Mouse (Mus musculus): ENCODE results near the gene Ppp1r9a. TPM values are rescaled to one million over a fixed set of nuclear protein-coding genes. Genes with fewer than 3 reads are reported as not detected.
A peak's percentile ranks its signal among the peaks of the same experiment; 100 is the strongest.

Gene Ppp1r9a
- total and polyA plus RNA-seq, 3 experiments: 1.0 TPM; not detected in 2

- no peak for DNase-seq (ENCODE audit: extremely low read depth)
- Histone ChIP-seq H3K4me1 (ENCODE audit: control insufficient read depth in 1 of 2, insufficient read depth in 2 of 2) (0 out of 4 replicates have a peak, but pooled peaks cover 0 to 3% of the 10 kb centered on the region in 2 experiments), H3K36me3 (replicated peaks in 1 of 2; ENCODE audit: control insufficient read depth in 1 of 2, insufficient read depth in 1 of 2, low read length in 1 of 2) (no peaks in the 10 kb centered on the region), H3K9me3 (replicated peaks; ENCODE audit: low read length) (no peaks in the 10 kb centered on the region), H3K27me3 (replicated peaks) (no peaks in the 10 kb centered on the region), H3K79me2 (replicated peaks; ENCODE audit: control insufficient read depth, extremely low read depth, insufficient read depth, poor library complexity, severe bottlenecking) (no peaks in the 10 kb centered on the region), H3K4me3 (replicated peaks in 1 of 3; ENCODE audit: low read depth in 2 of 3, low read length in 2 of 3, poor library complexity in 1 of 3) (no peak overlapping the region), H3K4me2 (ENCODE audit: insufficient read depth, low read depth, poor library complexity, severe bottlenecking) (no peak overlapping the region), H3K27ac (ENCODE audit: insufficient read depth, low read depth) (no peak overlapping the region), H3K9ac (ENCODE audit: insufficient read depth, low read depth) (no peak overlapping the region)
- TF ChIP-seq USF2 (conservative IDR thresholded peaks at IDR 0.05; ENCODE audit: low read depth, low read length) (no peak), E2F4 (IDR thresholded peaks at IDR 0.05; ENCODE audit: insufficient replicate concordance, low read depth, low read length) (no peak), CHD2 (IDR thresholded peaks at IDR 0.05; ENCODE audit: low read length) (no peak), ZMIZ1 (IDR thresholded peaks at IDR 0.05; ENCODE audit: low read depth, low read length) (no peak), USF1 (IDR thresholded peaks at IDR 0.05; ENCODE audit: low read depth, low read length) (no peak)
- dilution Hi-C loops (cut with MboI; ENCODE audit: extremely low pct_ligation_motif_present, extremely low pct_unique_long_range_greater_than_20kb, low sequenced_read_pairs): no loop called here
- in situ Hi-C loops (cut with MboI; ENCODE audit: low pct_ligation_motif_present, low pct_unique_long_range_greater_than_20kb, low sequenced_read_pairs): no loop called here
These were observed 50.5 kb downstream of the Ppp1r9a start for GRCm38 (mm10) chr6:4953028-4953719.

GRCm38 (mm10) chr6:4956651-4957050 lies 53.9 kb downstream of the Ppp1r9a start:
- Histone ChIP-seq H3K9me3 (replicated peaks; ENCODE audit: low read length) (no peaks in the 10 kb centered on the region), H3K4me2 (ENCODE audit: insufficient read depth, low read depth, poor library complexity, severe bottlenecking) (no peak overlapping the region), H3K36me3 (replicated peaks in 1 of 2; ENCODE audit: control insufficient read depth in 1 of 2, insufficient read depth in 1 of 2, low read length in 1 of 2) (no peaks in the 10 kb centered on the region), H3K4me3 (replicated peaks in 1 of 3; ENCODE audit: low read depth in 2 of 3, low read length in 2 of 3, poor library complexity in 1 of 3) (no peak overlapping the region), H3K27ac (ENCODE audit: insufficient read depth, low read depth) (no peak overlapping the region), H3K4me1 (ENCODE audit: control insufficient read depth in 1 of 2, insufficient read depth in 2 of 2) (0 out of 4 replicates have a peak, but pooled peaks cover 0 to 3% of the 10 kb centered on the region in 2 experiments), H3K79me2 (replicated peaks; ENCODE audit: control insufficient read depth, extremely low read depth, insufficient read depth, poor library complexity, severe bottlenecking) (no peaks in the 10 kb centered on the region), H3K9ac (ENCODE audit: insufficient read depth, low read depth) (no peak overlapping the region), H3K27me3 (replicated peaks) (no peaks in the 10 kb centered on the region)
- no peak for TF ChIP-seq E2F4 (IDR thresholded peaks at IDR 0.05; ENCODE audit: insufficient replicate concordance, low read depth, low read length)
- no peak for TF ChIP-seq ETS1 (conservative IDR thresholded peaks at IDR 0.05; ENCODE audit: low read depth, low read length)
- TF ChIP-seq SIN3A (IDR thresholded peaks at IDR 0.05; ENCODE audit: low read length): no peak
- no peak for TF ChIP-seq POLR2A (IDR thresholded peaks at IDR 0.05; ENCODE audit: low read depth, low read length)
- no peak for DNase-seq (ENCODE audit: extremely low read depth)
- dilution Hi-C loops (cut with MboI; ENCODE audit: extremely low pct_ligation_motif_present, extremely low pct_unique_long_range_greater_than_20kb, low sequenced_read_pairs) (no loop called here), in situ Hi-C loops (cut with MboI; ENCODE audit: low pct_ligation_motif_present, low pct_unique_long_range_greater_than_20kb, low sequenced_read_pairs) (no loop called here)

- in situ Hi-C loops (cut with MboI; ENCODE audit: low pct_ligation_motif_present, low pct_unique_long_range_greater_than_20kb, low sequenced_read_pairs): no loop called here
- no peak overlapping the region for H3K9ac ChIP-seq (ENCODE audit: insufficient read depth, low read depth)
- TF ChIP-seq MAFK (IDR thresholded peaks at IDR 0.05; ENCODE audit: insufficient replicate concordance, low read length) (peak; percentile 90), BHLHE40 (IDR thresholded peaks at IDR 0.05; ENCODE audit: low read depth, low read length) (no peak)
- no peaks in the 10 kb centered on the region for H3K27me3 ChIP-seq (replicated peaks)
- no peak for DNase-seq (ENCODE audit: extremely low read depth)
- H3K36me3 ChIP-seq (replicated peaks in 1 of 2; ENCODE audit: control insufficient read depth in 1 of 2, insufficient read depth in 1 of 2, low read length in 1 of 2): no peaks in the 10 kb centered on the region
- H3K27ac ChIP-seq (ENCODE audit: insufficient read depth, low read depth): no peak overlapping the region
- no peaks in the 10 kb centered on the region for H3K9me3 ChIP-seq (replicated peaks; ENCODE audit: low read length)
- no peak overlapping the region for H3K4me3 ChIP-seq (replicated peaks in 1 of 3; ENCODE audit: low read depth in 2 of 3, low read length in 2 of 3, poor library complexity in 1 of 3)
- dilution Hi-C loops (cut with MboI; ENCODE audit: extremely low pct_ligation_motif_present, extremely low pct_unique_long_range_greater_than_20kb, low sequenced_read_pairs): no loop called here
- no peaks in the 10 kb centered on the region for H3K79me2 ChIP-seq (replicated peaks; ENCODE audit: control insufficient read depth, extremely low read depth, insufficient read depth, poor library complexity, severe bottlenecking)
- H3K4me2 ChIP-seq (ENCODE audit: insufficient read depth, low read depth, poor library complexity, severe bottlenecking): no peak overlapping the region
- no peaks in the 10 kb centered on the region for H3K4me1 ChIP-seq (ENCODE audit: control insufficient read depth in 1 of 2, insufficient read depth in 2 of 2)
These were observed 59.5 kb downstream of the Ppp1r9a start for GRCm38 (mm10) chr6:4962197-4962596.

All from CH12.LX (cell line).